Mouse (Mus musculus): ENCODE measurements around the gene Aldob. TPM values are rescaled to one million over a fixed set of nuclear protein-coding genes. Genes with fewer than 3 reads are reported as not detected.
"Not testable (repeated sequence)": the region's sequence is repeated elsewhere in the genome, so short reads cannot be mapped to it uniquely, and the experiment has no call there.

The Aldob gene
- polyA plus RNA-seq, 1 experiment from 2014 or later = 0.31 TPM

GRCm38 (mm10) chr4:49514441-49514840, 34.9 kb downstream of the Aldob start:
- ATAC-seq = no peak
- 98% methylated on average over 6 of the region's 6 CpGs for WGBS

GRCm38 (mm10) chr4:49512636-49513035, 36.7 kb downstream of the Aldob start:
- H3K36me3 ChIP-seq (ENCODE audit: control insufficient read depth, insufficient read depth, low read length) = peaks cover 14% of the 10 kb centered on the region
- H3K27me3 ChIP-seq (ENCODE audit: control insufficient read depth, insufficient read depth, low read depth, low read length) = no peaks in the 10 kb centered on the region
- no peak overlapping the region for H3K4me2 ChIP-seq (ENCODE audit: low read length)
- no peaks in the 10 kb centered on the region for H3K9me3 ChIP-seq (replicated peaks; ENCODE audit: control insufficient read depth, low read length, poor library complexity, severe bottlenecking)
- H3K4me1 ChIP-seq (ENCODE audit: control insufficient read depth, insufficient read depth, low read length) = no peaks in the 10 kb centered on the region
- no peak overlapping the region for H3K4me3 ChIP-seq (ENCODE audit: low read depth, low read length)
- H3K9ac ChIP-seq (ENCODE audit: low read depth, low read length) = no peak overlapping the region
- H3K27ac ChIP-seq (ENCODE audit: low read length) = no peak overlapping the region
- WGBS = 96% methylated on average over 4 of the region's 4 CpGs
- no peak for ATAC-seq

More at GRCm38 (mm10) chr4:49514441-49514840, 34.9 kb downstream of the Aldob start:
- Histone ChIP-seq H3K4me2 (ENCODE audit: low read length) (no peak overlapping the region), H3K9me3 (replicated peaks; ENCODE audit: control insufficient read depth, low read length, poor library complexity, severe bottlenecking) (no peaks in the 10 kb centered on the region), H3K27ac (ENCODE audit: low read length) (no peak overlapping the region), H3K9ac (ENCODE audit: low read depth, low read length) (no peak overlapping the region), H3K4me3 (ENCODE audit: low read depth, low read length) (no peak overlapping the region), H3K4me1 (ENCODE audit: control insufficient read depth, insufficient read depth, low read length) (peaks cover 7% of the 10 kb centered on the region), H3K27me3 (ENCODE audit: control insufficient read depth, insufficient read depth, low read depth, low read length) (no peaks in the 10 kb centered on the region), H3K36me3 (ENCODE audit: control insufficient read depth, insufficient read depth, low read length) (peaks cover 14% of the 10 kb centered on the region)

DNA sequence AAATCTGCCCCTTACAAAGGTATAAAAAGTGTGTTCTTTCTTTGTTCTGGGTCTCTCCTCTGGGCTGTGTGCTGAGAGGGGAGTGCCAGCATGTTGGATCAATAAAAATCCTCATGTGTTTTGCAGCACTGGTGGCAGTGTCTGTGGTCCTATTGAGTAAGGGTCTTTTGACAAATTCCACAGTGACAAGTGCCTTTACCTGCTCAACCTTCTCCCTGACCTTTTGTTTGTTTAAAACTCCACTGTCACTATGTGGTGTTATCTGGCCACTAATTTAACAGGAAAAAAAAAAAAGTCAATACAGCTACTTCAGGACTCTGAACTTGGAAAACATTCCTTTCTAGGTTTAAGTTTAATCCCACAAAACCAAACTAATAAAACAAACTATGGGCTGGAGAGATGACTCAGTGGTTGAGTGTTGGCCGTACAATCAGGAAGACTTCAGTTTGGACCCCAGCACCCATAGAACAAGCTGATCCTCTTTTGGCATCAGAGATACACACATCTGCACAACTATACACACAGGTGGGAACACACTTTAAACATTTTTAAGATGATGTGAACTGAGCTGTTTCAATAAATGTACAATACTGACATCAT, 39.0 kb downstream of the Aldob start:
- H3K36me3 ChIP-seq (ENCODE audit: control insufficient read depth, insufficient read depth, low read length) = peaks cover 14% of the 10 kb centered on the region
- not testable (repeated sequence) for H3K27ac ChIP-seq (ENCODE audit: low read length); H3K4me3 ChIP-seq (ENCODE audit: low read depth, low read length); H3K9me3 ChIP-seq (replicated peaks; ENCODE audit: control insufficient read depth, low read length, poor library complexity, severe bottlenecking); H3K4me1 ChIP-seq (ENCODE audit: control insufficient read depth, insufficient read depth, low read length); H3K27me3 ChIP-seq (ENCODE audit: control insufficient read depth, insufficient read depth, low read depth, low read length); ATAC-seq; H3K9ac ChIP-seq (ENCODE audit: low read depth, low read length); H3K4me2 ChIP-seq (ENCODE audit: low read length)
- WGBS = 100% methylated on average over 1 of the region's 1 CpGs

DNA sequence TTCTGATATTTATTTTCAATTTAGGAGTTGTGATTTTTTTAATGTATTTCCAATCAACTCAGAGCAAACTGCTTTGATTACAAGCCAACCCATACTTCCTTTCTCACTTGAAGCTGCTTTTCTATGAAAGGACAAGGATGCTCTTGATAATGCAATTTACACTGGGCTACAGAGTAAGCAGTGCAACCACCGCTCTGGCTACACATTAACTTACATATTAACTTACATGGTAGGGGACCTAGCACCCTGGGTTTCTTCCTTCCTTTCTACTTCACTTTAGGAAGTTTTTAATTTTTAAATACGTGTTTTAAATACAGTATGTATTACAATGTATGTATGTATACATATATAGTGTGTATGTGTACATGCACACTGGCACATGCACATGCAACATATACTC, 40.2 kb downstream of the Aldob start:
- H3K9me3 ChIP-seq (replicated peaks; ENCODE audit: control insufficient read depth, low read length, poor library complexity, severe bottlenecking) = no peaks in the 10 kb centered on the region
- no peak overlapping the region for H3K4me2 ChIP-seq (ENCODE audit: low read length)
- 95% methylated on average over 2 of the region's 2 CpGs for WGBS
- H3K4me3 ChIP-seq (ENCODE audit: low read depth, low read length) = no peak overlapping the region
- no peak overlapping the region for H3K27ac ChIP-seq (ENCODE audit: low read length)
- no peaks in the 10 kb centered on the region for H3K27me3 ChIP-seq (ENCODE audit: control insufficient read depth, insufficient read depth, low read depth, low read length)
- H3K36me3 ChIP-seq (ENCODE audit: control insufficient read depth, insufficient read depth, low read length) = peaks cover 14% of the 10 kb centered on the region
- H3K4me1 ChIP-seq (ENCODE audit: control insufficient read depth, insufficient read depth, low read length) = no peaks in the 10 kb centered on the region
- H3K9ac ChIP-seq (ENCODE audit: low read depth, low read length) = no peak overlapping the region
- no peak for ATAC-seq

GRCm38 (mm10) chr4:49506386-49506785, 43.0 kb downstream of the Aldob start, which contains the start of gene Baat:
TSS of gene Baat (minus strand) at chr4:49506557.
- H3K4me1 ChIP-seq (ENCODE audit: control insufficient read depth, insufficient read depth, low read length) = no peaks in the 10 kb centered on the region
- no peak within 1 kb of the TSS for H3K4me2 ChIP-seq (ENCODE audit: low read length)
- no peak within 1 kb of the TSS for H3K9ac ChIP-seq (ENCODE audit: low read depth, low read length)
- no peaks in the 10 kb centered on the region for H3K27me3 ChIP-seq (ENCODE audit: control insufficient read depth, insufficient read depth, low read depth, low read length)
- H3K27ac ChIP-seq (ENCODE audit: low read length) = no peak within 1 kb of the TSS
- no peaks in the 10 kb centered on the region for H3K9me3 ChIP-seq (replicated peaks; ENCODE audit: control insufficient read depth, low read length, poor library complexity, severe bottlenecking)
- WGBS = 88% methylated on average over 3 of the region's 3 CpGs
- no peak for ATAC-seq
- no peaks in the 10 kb centered on the region for H3K36me3 ChIP-seq (ENCODE audit: control insufficient read depth, insufficient read depth, low read length)
- no peak within 1 kb of the TSS for H3K4me3 ChIP-seq (ENCODE audit: low read depth, low read length)

DNA sequence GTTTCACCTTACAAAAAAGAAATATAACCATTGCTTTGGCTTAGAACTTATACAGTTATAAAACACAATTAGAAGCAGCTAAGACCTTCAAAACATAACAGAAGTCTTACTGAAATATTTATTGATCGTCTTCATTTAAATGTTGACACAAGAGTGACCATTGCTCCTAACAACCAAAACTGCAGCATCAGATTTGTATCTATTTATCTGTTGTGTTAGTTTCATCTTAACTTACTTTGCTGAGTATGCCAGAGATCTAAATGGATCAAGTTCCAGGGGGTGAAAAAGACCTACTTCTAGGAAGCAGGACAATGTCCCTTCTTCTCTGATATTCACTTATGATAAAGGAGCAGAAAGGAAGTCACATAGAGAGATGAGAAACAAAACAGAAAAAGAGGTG, 45.8 kb downstream of the Aldob start:
- no peak for ATAC-seq
- Histone ChIP-seq H3K27ac (ENCODE audit: low read length) (no peak overlapping the region), H3K36me3 (ENCODE audit: control insufficient read depth, insufficient read depth, low read length) (no peaks in the 10 kb centered on the region), H3K9me3 (replicated peaks; ENCODE audit: control insufficient read depth, low read length, poor library complexity, severe bottlenecking) (no peaks in the 10 kb centered on the region), H3K4me1 (ENCODE audit: control insufficient read depth, insufficient read depth, low read length) (no peaks in the 10 kb centered on the region), H3K4me3 (ENCODE audit: low read depth, low read length) (no peak overlapping the region), H3K4me2 (ENCODE audit: low read length) (no peak overlapping the region), H3K9ac (ENCODE audit: low read depth, low read length) (no peak overlapping the region), H3K27me3 (ENCODE audit: control insufficient read depth, insufficient read depth, low read depth, low read length) (no peaks in the 10 kb centered on the region)
- 96% methylated on average over 1 of the region's 1 CpGs for WGBS

Other genes starting within 250 kb of the Aldob start
- not detected in 2 replicates for gene Acnat2, start 141.4 kb downstream of the Aldob start, polyA plus RNA-seq (2015; fragmentation: Nextera tagmentation; extraction: Ambion mirVana)
- not detected in 2 replicates for gene Acnat1, start 75.6 kb downstream of the Aldob start, polyA plus RNA-seq (2015; fragmentation: Nextera tagmentation; extraction: Ambion mirVana)
- 0.18 TPM in 1 of 2 replicates, not detected in the other for gene Baat, start 43.0 kb downstream of the Aldob start, polyA plus RNA-seq (2015; fragmentation: Nextera tagmentation; extraction: Ambion mirVana)
- 80.5 and 82.6 TPM in 2 replicates for gene Mrpl50, start 28.5 kb downstream of the Aldob start, polyA plus RNA-seq (2015; fragmentation: Nextera tagmentation; extraction: Ambion mirVana)
- gene Zfp189, start 28.4 kb downstream of the Aldob start, polyA plus RNA-seq (2015; fragmentation: Nextera tagmentation; extraction: Ambion mirVana) = 13.0 and 14.7 TPM in 2 replicates
- gene Tmem246, start 48.3 kb upstream of the Aldob start, polyA plus RNA-seq (2015; fragmentation: Nextera tagmentation; extraction: Ambion mirVana) = 120 and 134 TPM in 2 replicates
- gene Rnf20, start 82.5 kb upstream of the Aldob start, polyA plus RNA-seq (2015; fragmentation: Nextera tagmentation; extraction: Ambion mirVana) = 45.3 and 48.9 TPM in 2 replicates
- gene Ppp3r2, start 132.5 kb upstream of the Aldob start, polyA plus RNA-seq (2015; fragmentation: Nextera tagmentation; extraction: Ambion mirVana) = 0.68 and 0.75 TPM in 2 replicates